14 mouse cellular contexts compared by ENCODE assay signal in genomic region chr2:126039414-126039891, GRCm38 (mm10). TPM values are rescaled to one million over a fixed set of nuclear protein-coding genes. Genes with fewer than 3 reads are reported as not detected.
DNase-seq lines count a peak whose midpoint lies in the region; ATAC-seq and TF ChIP-seq lines count a peak whose summit lies in the region.
"Had no signal": no experiment of that assay in that cellular context is flagged by ENCODE, and none has a peak within 500 bp of the region (broad histone marks: within the 10 kb centered on the region; RNA-seq: fewer than 3 reads in every experiment).

No protein-coding gene starts in this region.

- TF ChIP-seq CTCF in liver, adult 2 months (IDR thresholded peaks at IDR 0.05; ENCODE audit: low read depth, low read length): no peak

- H3K36me3 ChIP-seq in liver, adult 2 months (ENCODE audit: control insufficient read depth, insufficient read depth, low read length): no peaks in the 10 kb centered on the region
- H3K36me3 ChIP-seq in liver, embryonic 11.5 days (ENCODE audit: control insufficient read depth, insufficient read depth, low read length): no peaks in the 10 kb centered on the region
- H3K36me3 ChIP-seq: midbrain, embryonic 12.5 days; neural tube, embryonic 13.5 days had no signal

- H3K4me3 ChIP-seq in liver, adult 2 months (ENCODE audit: insufficient read depth, low read depth, low read length): no peak overlapping the region
- no peak overlapping the region for H3K4me3 ChIP-seq in liver, embryonic 11.5 days (ENCODE audit: low read depth, low read length)
- H3K4me3 ChIP-seq: erythroblast, embryonic 14.5 days; midbrain, embryonic 12.5 days; neural tube, embryonic 13.5 days had no signal

- H3K9me3 ChIP-seq in liver, embryonic 11.5 days (ENCODE audit: control insufficient read depth, low read length): no peaks in the 10 kb centered on the region
- H3K9me3 ChIP-seq: midbrain, embryonic 12.5 days; neural tube, embryonic 13.5 days had no signal

- peak; percentile 5 for DNase-seq in cerebellum, adult 11-12 months
- no peak for DNase-seq in cerebellum, postnatal 10 days
- peak; percentile 54 for DNase-seq in liver, adult 2 months (ENCODE audit: extremely low read depth, low read depth, low spot score)
- DNase-seq in liver, embryonic 11.5 days (ENCODE audit: low spot score): no peak
- DNase-seq in heart, postnatal 4 days: peak; percentile 14
- peak; percentile 79 for DNase-seq in telencephalon, adult 2 months (ENCODE audit: low read depth, low spot score)
- DNase-seq in urinary bladder, postnatal 36 days (ENCODE audit: low spot score in 2 of 2): no peak
- no peak for DNase-seq in urinary bladder, adult 18-20 months (ENCODE audit: low spot score in 2 of 2)
- DNase-seq: adrenal gland, adult 8-10 months; cerebellum, postnatal 14 days; right cerebral cortex, postnatal 4 days had no signal

- ATAC-seq in liver, embryonic 11.5 days (replicated peaks; ENCODE audit: low FRiP score): no peak

- H3K27me3 ChIP-seq in liver, adult 2 months (ENCODE audit: control insufficient read depth, insufficient read depth, low read length): no peaks in the 10 kb centered on the region
- no peaks in the 10 kb centered on the region for H3K27me3 ChIP-seq in liver, embryonic 11.5 days (replicated peaks; ENCODE audit: control insufficient read depth, insufficient read depth, low read length)
- H3K27me3 ChIP-seq: midbrain, embryonic 12.5 days; neural tube, embryonic 13.5 days had no signal

- 62% methylated on average over 4 of the region's 4 CpGs for WGBS in liver, adult 2 months
- WGBS in liver, embryonic 11.5 days: 76% methylated on average over 4 of the region's 4 CpGs

- no peak for TF ChIP-seq POLR2A in liver, adult 2 months (IDR thresholded peaks at IDR 0.05; ENCODE audit: extremely low read depth, insufficient read depth, low read length)

- no peak overlapping the region for H3K27ac ChIP-seq in liver, adult 2 months (replicated peaks; ENCODE audit: insufficient read depth, low read depth, low read length)
- no peak overlapping the region for H3K27ac ChIP-seq in liver, embryonic 11.5 days (ENCODE audit: low read depth, low read length)
- H3K27ac ChIP-seq: midbrain, embryonic 12.5 days; neural tube, embryonic 13.5 days had no signal

- no peak overlapping the region for H3K4me2 ChIP-seq in liver, embryonic 11.5 days
- H3K4me2 ChIP-seq: midbrain, embryonic 12.5 days; neural tube, embryonic 13.5 days had no signal

- no peaks in the 10 kb centered on the region for H3K4me1 ChIP-seq in liver, adult 2 months (ENCODE audit: control insufficient read depth, insufficient read depth, low read length)
- H3K4me1 ChIP-seq in liver, embryonic 11.5 days (replicated peaks; ENCODE audit: control insufficient read depth, insufficient read depth, low read length): no peaks in the 10 kb centered on the region

- no peaks in the 10 kb centered on the region for H3K79me2 ChIP-seq in liver, adult 2 months (ENCODE audit: control insufficient read depth, insufficient read depth, low read length)

- H3K9ac ChIP-seq in liver, adult 2 months (ENCODE audit: low read depth, low read length): no peak overlapping the region
- no peak overlapping the region for H3K9ac ChIP-seq in liver, embryonic 11.5 days (ENCODE audit: low read depth, low read length)
- H3K9ac ChIP-seq: midbrain, embryonic 12.5 days; neural tube, embryonic 13.5 days had no signal

RNA-seq across cellular contexts. Expression of gene Fgf7, which starts 5.0 kb away (rescaled TPM):
- total RNA-seq in liver, adult 2 months (2014; rRNA removed): 0.07 TPM in 1 of 2 replicates, not detected in the other
- not detected in 2 replicates for polyA plus RNA-seq in liver, adult 2 months (2012; rRNA removed)
- 0.14 and 0.21 TPM in 2 replicates for polyA plus RNA-seq in liver, embryonic 11.5 days (2014; fragmentation: Nextera tagmentation; extraction: Ambion mirVana)
- total RNA-seq in heart, postnatal 4 days (2021): under 1 TPM; 0.55 to 0.59 TPM
- polyA plus RNA-seq: erythroblast, embryonic 14.5 days had no signal

Comparison
In these comparisons a context has a peak if more than half of its experiments do, and no peak if none do; other contexts are left out.
1. DNase-seq: peak in cerebellum, adult 11-12 months (single experiment), liver, adult 2 months (single experiment), heart, postnatal 4 days (single experiment) and telencephalon, adult 2 months (single experiment); none in cerebellum, postnatal 10 days (0 of 2), liver, embryonic 11.5 days (single experiment), urinary bladder, postnatal 36 days (0 of 2) and urinary bladder, adult 18-20 months (0 of 2).